Mouse (Mus musculus): ENCODE results near the gene Dgki. TPM values are rescaled to one million over a fixed set of nuclear protein-coding genes. Genes with fewer than 3 reads are reported as not detected.

The Dgki gene
- polyA plus RNA-seq, 1 experiment from 2014 or later, result 1.0 TPM

DNA sequence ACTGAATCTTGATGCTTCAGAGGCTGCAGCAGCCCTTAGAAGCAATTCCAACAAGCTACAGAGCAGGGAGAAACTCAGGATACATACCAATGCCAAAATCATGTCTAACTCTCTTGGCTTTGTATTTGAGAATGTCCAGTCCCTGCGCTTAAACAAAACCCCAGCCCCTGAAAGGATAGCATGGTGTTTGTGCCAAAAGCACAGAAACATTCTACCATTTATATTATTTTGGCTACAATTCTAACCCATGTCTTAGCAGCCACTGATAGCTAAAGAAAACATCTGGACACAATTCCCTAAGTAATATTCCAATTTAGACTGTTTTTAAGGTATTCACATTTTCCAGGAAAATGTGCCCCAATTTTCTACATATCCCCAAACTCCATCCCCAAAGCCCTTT, 269.0 kb downstream of the Dgki start:
- no peaks in the 10 kb centered on the region for H3K9me3 ChIP-seq
- no peak overlapping the region for H3K4me3 ChIP-seq
- DNase-seq (ENCODE audit: extremely low spot score, low spot score), result no peak
- H3K4me1 ChIP-seq, result peaks cover 6% of the 10 kb centered on the region
- no peaks in the 10 kb centered on the region for H3K36me3 ChIP-seq (replicated peaks)
- WGBS, result 92% methylated on average over 1 of the region's 1 CpGs
- H3K27me3 ChIP-seq (ENCODE audit: poor library complexity, severe bottlenecking), result no peaks in the 10 kb centered on the region
- no peak overlapping the region for H3K27ac ChIP-seq

GRCm38 (mm10) chr6:37030402-37030801, 269.6 kb downstream of the Dgki start:
- 94% methylated on average over 2 of the region's 2 CpGs for WGBS
- H3K27ac ChIP-seq, result no peak overlapping the region
- no peaks in the 10 kb centered on the region for H3K36me3 ChIP-seq (replicated peaks)
- no peak overlapping the region for H3K4me3 ChIP-seq
- no peak for DNase-seq (ENCODE audit: extremely low spot score, low spot score)
- H3K9me3 ChIP-seq, result no peaks in the 10 kb centered on the region
- H3K4me1 ChIP-seq, result peaks cover under 1% of the 10 kb centered on the region; the same call in 1 of the 2 replicates
- H3K27me3 ChIP-seq (ENCODE audit: poor library complexity, severe bottlenecking), result no peaks in the 10 kb centered on the region

GRCm38 (mm10) chr6:37028841-37029240, 271.1 kb downstream of the Dgki start:
- DNase-seq (ENCODE audit: extremely low spot score, low spot score), result no peak
- no peaks in the 10 kb centered on the region for H3K4me1 ChIP-seq
- H3K4me3 ChIP-seq, result no peak overlapping the region
- no peaks in the 10 kb centered on the region for H3K36me3 ChIP-seq (replicated peaks)
- no peak overlapping the region for H3K27ac ChIP-seq
- H3K9me3 ChIP-seq, result no peaks in the 10 kb centered on the region
- WGBS, result 94% methylated on average over 6 of the region's 6 CpGs
- no peaks in the 10 kb centered on the region for H3K27me3 ChIP-seq (ENCODE audit: poor library complexity, severe bottlenecking)

GRCm38 (mm10) chr6:37028300-37028699, 271.7 kb downstream of the Dgki start:
- H3K36me3 ChIP-seq (replicated peaks), result no peaks in the 10 kb centered on the region
- no peak for DNase-seq (ENCODE audit: extremely low spot score, low spot score)
- no peaks in the 10 kb centered on the region for H3K4me1 ChIP-seq
- no peaks in the 10 kb centered on the region for H3K27me3 ChIP-seq (ENCODE audit: poor library complexity, severe bottlenecking)
- no peak overlapping the region for H3K27ac ChIP-seq
- H3K4me3 ChIP-seq, result no peak overlapping the region
- H3K9me3 ChIP-seq, result no peaks in the 10 kb centered on the region
- 90% methylated on average over 2 of the region's 2 CpGs for WGBS

GRCm38 (mm10) chr6:37026343-37027243, 273.4 kb downstream of the Dgki start:
- Histone ChIP-seq H3K36me3 (replicated peaks) (no peaks in the 10 kb centered on the region), H3K27ac (no peak overlapping the region), H3K9me3 (no peaks in the 10 kb centered on the region), H3K27me3 (ENCODE audit: poor library complexity, severe bottlenecking) (no peaks in the 10 kb centered on the region), H3K4me1 (no peaks in the 10 kb centered on the region), H3K4me3 (no peak overlapping the region)
- DNase-seq (ENCODE audit: extremely low spot score, low spot score), result no peak
- WGBS, result 88% methylated on average over 8 of the region's 8 CpGs

GRCm38 (mm10) chr6:37016046-37016445, 283.9 kb downstream of the Dgki start:
- no peaks in the 10 kb centered on the region for H3K4me1 ChIP-seq
- no peak overlapping the region for H3K27ac ChIP-seq
- no peaks in the 10 kb centered on the region for H3K9me3 ChIP-seq
- H3K36me3 ChIP-seq (replicated peaks), result no peaks in the 10 kb centered on the region
- no peak for DNase-seq (ENCODE audit: extremely low spot score, low spot score)
- H3K4me3 ChIP-seq, result no peak overlapping the region
- H3K27me3 ChIP-seq (ENCODE audit: poor library complexity, severe bottlenecking), result no peaks in the 10 kb centered on the region

- Histone ChIP-seq H3K36me3 (replicated peaks) (no peaks in the 10 kb centered on the region), H3K9me3 (no peaks in the 10 kb centered on the region), H3K4me3 (no peak overlapping the region), H3K27me3 (ENCODE audit: poor library complexity, severe bottlenecking) (peaks cover 12% of the 10 kb centered on the region), H3K27ac (no peak overlapping the region), H3K4me1 (peaks cover 7% of the 10 kb centered on the region)
- 93% methylated on average over 2 of the region's 2 CpGs for WGBS
- DNase-seq (ENCODE audit: extremely low spot score, low spot score), result no peak
Observed at GRCm38 (mm10) chr6:37011597-37011996, 288.4 kb downstream of the Dgki start.

- no peaks in the 10 kb centered on the region for H3K36me3 ChIP-seq (replicated peaks)
- H3K4me1 ChIP-seq, result peaks cover 7% of the 10 kb centered on the region
- peaks cover 12% of the 10 kb centered on the region for H3K27me3 ChIP-seq (ENCODE audit: poor library complexity, severe bottlenecking)
- no peaks in the 10 kb centered on the region for H3K9me3 ChIP-seq
- no peak for DNase-seq (ENCODE audit: extremely low spot score, low spot score)
- 6% methylated on average over 4 of the region's 4 CpGs for WGBS
- H3K4me3 ChIP-seq, result no peak overlapping the region
- H3K27ac ChIP-seq, result no peak overlapping the region
Observed at GRCm38 (mm10) chr6:37007573-37007972, 292.4 kb downstream of the Dgki start.

GRCm38 (mm10) chr6:37004914-37005313, 295.1 kb downstream of the Dgki start:
- DNase-seq (ENCODE audit: extremely low spot score, low spot score), result no peak
- WGBS, result 88% methylated on average over 3 of the region's 3 CpGs
- peaks cover 7% of the 10 kb centered on the region for H3K4me1 ChIP-seq

GRCm38 (mm10) chr6:37003235-37003634, 296.7 kb downstream of the Dgki start:
- H3K9me3 ChIP-seq, result no peaks in the 10 kb centered on the region
- no peak overlapping the region for H3K4me3 ChIP-seq
- no peaks in the 10 kb centered on the region for H3K36me3 ChIP-seq (replicated peaks)
- H3K4me1 ChIP-seq, result peaks cover 7% of the 10 kb centered on the region
- WGBS, result 82% methylated on average over 5 of the region's 5 CpGs
- no peaks in the 10 kb centered on the region for H3K27me3 ChIP-seq (ENCODE audit: poor library complexity, severe bottlenecking)
- H3K27ac ChIP-seq, result no peak overlapping the region
- DNase-seq (ENCODE audit: extremely low spot score, low spot score), result no peak

More at GRCm38 (mm10) chr6:37004914-37005313, 295.1 kb downstream of the Dgki start:
- no peak overlapping the region for H3K4me3 ChIP-seq
- peaks cover 12% of the 10 kb centered on the region for H3K27me3 ChIP-seq (ENCODE audit: poor library complexity, severe bottlenecking)
- H3K36me3 ChIP-seq (replicated peaks), result no peaks in the 10 kb centered on the region
- H3K27ac ChIP-seq, result no peak overlapping the region
- no peaks in the 10 kb centered on the region for H3K9me3 ChIP-seq

- 94% methylated on average over 10 of the region's 10 CpGs for WGBS
Observed at GRCm38 (mm10) chr6:36998942-36999341, 301.0 kb downstream of the Dgki start.

DNA sequence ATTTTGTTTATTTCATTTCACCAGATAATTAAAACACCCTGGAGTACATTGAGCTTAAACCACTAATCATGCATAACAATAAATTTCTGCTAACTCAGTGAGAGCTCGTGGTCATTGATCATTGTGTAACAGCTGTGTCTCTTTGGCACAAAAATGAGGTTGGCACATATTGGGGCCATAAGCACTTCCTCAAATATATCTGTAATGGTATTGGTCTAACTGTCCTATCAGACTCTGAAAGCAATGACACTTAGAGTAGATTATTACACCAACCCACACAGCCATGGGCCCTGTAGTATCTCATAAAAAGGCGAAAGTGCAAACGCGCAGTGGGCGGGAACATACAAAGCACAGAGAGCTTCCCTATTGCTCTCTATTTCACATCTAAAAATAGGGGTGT, 305.7 kb downstream of the Dgki start:
- H3K36me3 ChIP-seq (replicated peaks), result no peaks in the 10 kb centered on the region
- WGBS, result 96% methylated on average over 5 of the region's 5 CpGs
- H3K9me3 ChIP-seq, result no peaks in the 10 kb centered on the region
- H3K4me3 ChIP-seq, result no peak overlapping the region
- no peaks in the 10 kb centered on the region for H3K4me1 ChIP-seq
- no peak overlapping the region for H3K27ac ChIP-seq
- DNase-seq (ENCODE audit: extremely low spot score, low spot score), result no peak
- H3K27me3 ChIP-seq (ENCODE audit: poor library complexity, severe bottlenecking), result no peaks in the 10 kb centered on the region

More at GRCm38 (mm10) chr6:36998942-36999341, 301.0 kb downstream of the Dgki start:
- Histone ChIP-seq H3K27me3 (ENCODE audit: poor library complexity, severe bottlenecking) (no peaks in the 10 kb centered on the region), H3K27ac (no peak overlapping the region), H3K36me3 (replicated peaks) (no peaks in the 10 kb centered on the region), H3K9me3 (no peaks in the 10 kb centered on the region), H3K4me1 (no peaks in the 10 kb centered on the region), H3K4me3 (no peak overlapping the region)
- no peak for DNase-seq (ENCODE audit: extremely low spot score, low spot score)

DNA sequence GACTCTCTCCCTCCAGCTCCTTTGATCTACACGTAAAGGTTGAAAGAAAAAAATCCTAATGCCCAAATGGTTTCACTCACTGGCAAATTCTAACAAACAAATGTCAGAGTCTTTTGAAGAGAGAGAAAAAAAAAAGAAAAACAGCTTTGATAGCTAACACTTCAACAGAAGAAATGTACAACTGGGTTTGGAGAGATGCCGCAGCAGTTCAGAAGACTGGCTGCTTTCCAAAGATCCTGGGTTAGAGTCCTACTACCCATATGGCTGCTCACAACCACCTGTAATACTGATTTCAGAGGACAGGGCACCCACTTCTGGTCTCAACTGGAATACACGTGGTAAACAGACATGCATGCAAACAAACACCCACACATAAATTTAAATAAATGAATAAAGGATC, 309.8 kb downstream of the Dgki start:
- Histone ChIP-seq H3K4me3 (no peak overlapping the region), H3K9me3 (no peaks in the 10 kb centered on the region), H3K36me3 (replicated peaks) (no peaks in the 10 kb centered on the region), H3K27ac (no peak overlapping the region), H3K4me1 (peaks cover 4% of the 10 kb centered on the region; the same call in 1 of the 2 replicates), H3K27me3 (ENCODE audit: poor library complexity, severe bottlenecking) (no peaks in the 10 kb centered on the region)
- DNase-seq (ENCODE audit: extremely low spot score, low spot score), result no peak
- WGBS, result 79% methylated on average over 3 of the region's 3 CpGs

Measured in forebrain, embryonic 10.5 days (tissue).